Mouse (Mus musculus) stomach, postnatal 0 days (tissue): Measurements from ENCODE around the gene 2310022B05Rik. TPM values are rescaled to one million over a fixed set of nuclear protein-coding genes. Genes with fewer than 3 reads are reported as not detected.

Experiments used
- ATAC-seq: fragments of 200-750 bp; cut with Nextera tagmentation; 2 replicates; pipeline ENCODE4 v1.8.0; 2017; ENCODE audit not compliant: low FRiP score, low TSS enrichment
- DNase-seq: peaks from one replicate; pipeline ENCODE4 v3.0.0-alpha.2; 2016; ENCODE audit warnings: low spot score
- H3K27ac ChIP-seq: fragments of 300-500 bp; sonication (generic); replicated peaks from 2 replicates; pipeline ENCODE4 v1.5.1; 2014; ENCODE audit warnings: mild to moderate bottlenecking, control low read depth
- H3K27me3 ChIP-seq: fragments of 300-500 bp; sonication (generic); 2 replicates; pipeline ENCODE4 v1.6.1; 2014; ENCODE audit warnings: low read length; ENCODE audit not compliant: control insufficient read depth, insufficient read depth
- H3K36me3 ChIP-seq: fragments of 300-500 bp; sonication (generic); 2 replicates; pipeline ENCODE4 v1.6.1; 2014; ENCODE audit warnings: low read length, mixed read lengths; ENCODE audit not compliant: control insufficient read depth, insufficient read depth
- H3K4me1 ChIP-seq: fragments of 300-500 bp; sonication (generic); replicated peaks from 2 replicates; pipeline ENCODE4 v1.6.1; 2014; ENCODE audit warnings: antibody characterized with exemption; ENCODE audit not compliant: control insufficient read depth, insufficient read depth
- H3K4me2 ChIP-seq: fragments of 300-500 bp; sonication (generic); replicated peaks from 2 replicates; pipeline ENCODE4 v1.6.1; 2014; ENCODE audit warnings: low read depth, mild to moderate bottlenecking, control low read depth, moderate library complexity
- H3K4me3 ChIP-seq: fragments of 300-500 bp; sonication (generic); 2 replicates; pipeline ENCODE4 v1.5.1; 2014; ENCODE audit warnings: low read depth, low read length, control low read depth
- H3K9ac ChIP-seq: fragments of 300-500 bp; sonication (generic); 2 replicates; pipeline ENCODE4 v1.6.1; 2014; ENCODE audit warnings: mild to moderate bottlenecking, low read length, control low read depth, mixed read lengths
- H3K9me3 ChIP-seq: fragments of 300-500 bp; sonication (generic); 2 replicates; pipeline ENCODE4 v1.6.1; 2016; ENCODE audit warnings: low read length; ENCODE audit not compliant: control insufficient read depth
- CTCF ChIP-seq: IDR thresholded peaks from 2 replicates; pipeline ENCODE4 v1.5.1; 2016; ENCODE audit warnings: antibody characterized with exemption, low read depth, mild to moderate bottlenecking, moderate library complexity
- EP300 ChIP-seq: optimal IDR thresholded peaks from 2 replicates; pipeline ENCODE3; 2016; ENCODE audit warnings: antibody characterized with exemption
- WGBS: fragments of 180-500 bp; shearing (Covaris S2); extraction: QIAGEN DNeasy Blood & Tissue Kit; methylation state at CpG from one replicate; pipeline ENCODE4 v1.1.7; 2014; 5-methylcytosine and 5-hydroxymethylcytosine counted together
- polyA plus RNA-seq: library from polyadenylated mRNA; unstranded; fragments of >200 nt; fragmentation: Nextera tagmentation; extraction: Ambion mirVana; gene quantifications from 2 replicates; pipeline ENCODE4 v1.2.1, GENCODE M21; 2015

The 2310022B05Rik gene
- polyA plus RNA-seq, result 17.9 and 20.0 TPM in 2 replicates

DNA sequence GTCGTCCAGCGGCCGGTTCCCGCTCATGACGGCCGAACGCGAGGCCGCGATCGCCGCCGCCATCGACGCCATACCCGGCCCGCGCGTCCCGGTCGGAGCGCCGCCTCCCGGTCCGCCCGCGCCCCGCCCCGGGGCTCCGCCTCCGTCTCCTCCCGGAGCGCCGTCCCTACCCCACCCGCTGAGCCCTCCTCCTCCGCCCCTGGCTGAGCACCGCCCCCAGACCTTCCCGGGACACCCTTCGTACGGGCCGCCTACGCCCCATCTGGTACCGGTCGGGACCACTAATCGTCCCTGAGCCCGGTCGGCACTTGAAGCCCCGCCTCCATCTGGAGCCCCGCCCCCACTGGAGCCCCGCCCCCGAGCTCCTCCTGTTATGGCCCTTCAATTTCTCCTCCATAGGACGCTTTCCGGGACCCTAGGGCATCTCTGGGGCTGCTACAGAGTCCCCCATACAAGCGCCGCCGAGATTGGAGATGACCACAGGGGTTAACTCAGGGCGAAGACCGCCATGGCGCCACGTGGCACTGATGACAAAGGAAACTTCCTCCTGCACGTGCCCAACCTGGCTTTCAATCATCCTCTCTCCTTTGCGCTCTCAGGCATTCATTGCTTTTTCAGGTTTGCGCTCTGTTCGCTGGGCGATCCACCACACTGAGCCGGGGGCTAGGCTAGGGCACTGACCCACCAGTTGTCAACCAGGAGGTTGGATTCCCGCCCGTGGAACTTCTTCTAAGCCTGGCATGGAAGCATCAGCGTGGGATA is at the start of gene 2310022B05Rik:
Gene 2310022B05Rik (minus strand): TSS at position 258 of the 762 bp plus-strand sequence.
- ATAC-seq (peak; percentile 95), DNase-seq (peak; percentile 93)
- Histone ChIP-seq H3K36me3 (no peaks in the 10 kb centered on the region), H3K9me3 (no peaks in the 10 kb centered on the region), H3K27ac (peak within 1 kb of the TSS; percentile 93), H3K9ac (peak within 1 kb of the TSS; percentile 94), H3K4me1 (peaks cover 11% of the 10 kb centered on the region), H3K4me3 (peak within 1 kb of the TSS; percentile 86), H3K4me2 (peak within 1 kb of the TSS; percentile 77), H3K27me3 (no peaks in the 10 kb centered on the region)
- TF ChIP-seq CTCF, result peak; percentile 18; the same call in 1 of the 2 replicates
- TF ChIP-seq EP300, result no peak
- WGBS, result 1% methylated on average over 61 of the region's 69 CpGs

DNA sequence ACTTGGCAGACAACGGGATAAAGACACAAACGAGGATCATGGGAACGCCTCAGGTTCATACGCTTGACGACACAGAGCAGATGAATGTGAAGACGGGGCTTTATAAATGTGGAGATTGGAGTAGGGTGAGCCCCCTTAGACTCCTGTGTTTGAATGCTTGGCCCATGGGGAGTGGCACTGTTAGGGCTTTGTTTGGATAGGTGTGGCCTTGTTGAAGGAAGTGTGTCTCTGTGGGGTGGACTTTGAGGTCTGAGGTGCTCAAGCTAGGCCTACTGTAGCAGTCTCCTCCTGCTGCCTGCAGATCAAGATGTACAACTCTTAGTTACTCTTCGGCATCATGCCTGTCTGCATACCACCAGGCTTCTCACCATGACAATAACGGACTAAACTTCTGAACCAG is 42.7 kb upstream of the 2310022B05Rik start:
- no peak for ATAC-seq
- no peak for TF ChIP-seq EP300
- TF ChIP-seq CTCF, result no peak

DNA sequence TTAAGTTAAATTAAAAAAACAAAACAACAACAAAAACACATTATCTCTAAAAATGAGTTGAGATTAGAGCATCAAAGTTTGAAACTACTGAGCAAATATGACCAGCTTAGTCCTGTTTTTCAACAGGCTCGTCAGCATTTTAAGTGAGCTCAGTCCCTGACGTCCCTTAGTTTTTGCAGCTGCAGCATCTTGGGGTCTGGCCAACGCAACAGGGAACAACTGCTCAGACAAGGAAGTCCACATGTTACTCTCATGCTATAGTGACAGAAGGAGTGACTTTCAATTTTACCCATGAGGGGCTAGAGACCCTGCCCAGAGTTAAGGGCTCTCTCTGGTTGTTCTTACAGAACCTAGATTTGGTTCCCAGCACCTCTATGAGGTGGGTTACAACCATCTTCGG is 41.2 kb upstream of the 2310022B05Rik start:
- H3K27ac ChIP-seq, result no peak overlapping the region
- no peak overlapping the region for H3K4me3 ChIP-seq
- no peak overlapping the region for H3K9ac ChIP-seq
- WGBS, result 83% methylated on average over 4 of the region's 4 CpGs
- no peaks in the 10 kb centered on the region for H3K4me1 ChIP-seq
- ATAC-seq (no peak), DNase-seq (no peak)
- H3K4me2 ChIP-seq, result no peak overlapping the region
- no peaks in the 10 kb centered on the region for H3K27me3 ChIP-seq
- H3K9me3 ChIP-seq, result no peaks in the 10 kb centered on the region
- no peak for TF ChIP-seq EP300
- no peak for TF ChIP-seq CTCF
- peaks cover 7% of the 10 kb centered on the region; the same call in 1 of the 2 replicates for H3K36me3 ChIP-seq

More for the DNA sequence above, 42.7 kb upstream of the 2310022B05Rik start:
- Histone ChIP-seq H3K27me3 (no peaks in the 10 kb centered on the region), H3K4me1 (no peaks in the 10 kb centered on the region), H3K4me2 (no peak overlapping the region), H3K27ac (no peak overlapping the region), H3K4me3 (no peak overlapping the region), H3K36me3 (peaks cover 11% of the 10 kb centered on the region; the same call in 1 of the 2 replicates), H3K9ac (no peak overlapping the region), H3K9me3 (no peaks in the 10 kb centered on the region)
- DNase-seq, result no peak
- WGBS, result 90% methylated on average over 8 of the region's 8 CpGs

DNA sequence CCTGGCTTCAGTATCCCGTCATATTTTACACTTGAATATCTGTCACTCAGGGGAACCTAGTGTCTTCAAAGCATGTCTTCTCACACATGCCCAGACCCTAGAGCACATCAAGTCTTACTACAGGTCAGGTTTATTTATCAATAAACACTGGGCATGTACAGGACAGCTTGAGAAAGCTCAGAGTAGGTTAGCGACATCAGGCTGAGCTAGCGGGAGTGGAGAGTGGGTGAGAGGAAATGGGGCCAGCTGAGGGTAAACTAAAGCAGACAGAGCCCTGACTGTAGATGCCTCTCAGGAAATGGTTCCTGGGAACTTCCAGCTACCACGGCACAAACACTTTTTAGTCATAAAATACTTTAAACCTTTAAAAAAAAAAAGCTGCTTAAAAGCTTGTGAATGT is 40.4 kb upstream of the 2310022B05Rik start:
- WGBS, result 59% methylated on average over 4 of the region's 4 CpGs
- no peak for TF ChIP-seq EP300
- no peak for TF ChIP-seq CTCF
- no peak overlapping the region for H3K9ac ChIP-seq
- H3K4me2 ChIP-seq, result no peak overlapping the region
- H3K4me1 ChIP-seq, result no peaks in the 10 kb centered on the region
- no peak overlapping the region for H3K4me3 ChIP-seq
- H3K27me3 ChIP-seq, result no peaks in the 10 kb centered on the region
- no peak for DNase-seq
- H3K9me3 ChIP-seq, result no peaks in the 10 kb centered on the region
- no peak overlapping the region for H3K27ac ChIP-seq
- H3K36me3 ChIP-seq, result 0 out of 2 replicates have a peak, but pooled peaks cover 3% of the 10 kb centered on the region
- no peak for ATAC-seq

GRCm38 (mm10) chr8:124702183-124702582 is 39.0 kb upstream of the 2310022B05Rik start:
- TF ChIP-seq CTCF (no peak), EP300 (no peak)
- ATAC-seq (no peak), DNase-seq (no peak)
- Histone ChIP-seq H3K4me2 (no peak overlapping the region), H3K27ac (no peak overlapping the region), H3K9ac (no peak overlapping the region), H3K27me3 (no peaks in the 10 kb centered on the region), H3K4me3 (no peak overlapping the region), H3K4me1 (no peaks in the 10 kb centered on the region), H3K9me3 (no peaks in the 10 kb centered on the region), H3K36me3 (peaks cover 3% of the 10 kb centered on the region; the same call in 1 of the 2 replicates)
- 70% methylated on average over 3 of the region's 3 CpGs for WGBS

GRCm38 (mm10) chr8:124701023-124701422 is 37.9 kb upstream of the 2310022B05Rik start:
- Histone ChIP-seq H3K4me3 (no peak overlapping the region), H3K9ac (no peak overlapping the region), H3K27me3 (no peaks in the 10 kb centered on the region), H3K36me3 (peaks cover 3% of the 10 kb centered on the region; the same call in 1 of the 2 replicates), H3K9me3 (no peaks in the 10 kb centered on the region), H3K4me1 (no peaks in the 10 kb centered on the region), H3K27ac (no peak overlapping the region), H3K4me2 (no peak overlapping the region)
- WGBS, result 72% methylated on average over 9 of the region's 9 CpGs
- TF ChIP-seq CTCF (no peak), EP300 (no peak)
- no peak for ATAC-seq
- no peak for DNase-seq
